Mouse (Mus musculus): Measurements from ENCODE around the gene Camsap1.

GRCm38 (mm10) chr2:25918408-25918807 lies 64.7 kb downstream of the Camsap1 start:
- TF ChIP-seq CTCF (IDR thresholded peaks at IDR 0.05; ENCODE audit: low read depth) (no peak), EP300 (IDR thresholded peaks at IDR 0.05; ENCODE audit: low read depth) (no peak)
